Mouse (Mus musculus) midbrain, postnatal 0 days (tissue): ENCODE measurements at regions not wholly inside any gene's neighbourhood (a gene's known extent, or its start where the extent isn't known, plus 50 kb on each side); places are given as distances from the start of the nearest gene placed in this dataset.

ENCODE experiments used
- ATAC-seq: fragments of 200-750 bp; cut with Nextera tagmentation; 2 replicates; pipeline ENCODE4 v1.8.0; 2017; ENCODE audit warnings: moderate number of reproducible peaks, mild to moderate bottlenecking, moderate TSS enrichment, moderate library complexity; ENCODE audit not compliant: low FRiP score
- DNase-seq: peaks from one replicate; pipeline ENCODE4 v3.0.0-alpha.2; 2015; ENCODE audit warnings: low spot score
- H3K27ac ChIP-seq: fragments of 300-500 bp; sonication (generic); 2 replicates; pipeline ENCODE4 v1.5.1; 2014; ENCODE audit warnings: low read depth, mild to moderate bottlenecking, low read length, mixed read lengths
- H3K27me3 ChIP-seq: fragments of 300-500 bp; sonication (generic); 2 replicates; pipeline ENCODE4 v1.6.1; 2014; ENCODE audit warnings: low read length, control low read depth, mixed read lengths; ENCODE audit not compliant: insufficient read depth
- H3K36me3 ChIP-seq: fragments of 300-500 bp; sonication (generic); 2 replicates; pipeline ENCODE4 v1.6.1; 2014; ENCODE audit warnings: low read length, control low read depth, mixed read lengths; ENCODE audit not compliant: insufficient read depth
- H3K4me1 ChIP-seq: fragments of 300-500 bp; sonication (generic); 2 replicates; pipeline ENCODE4 v1.6.1; 2014; ENCODE audit warnings: mild to moderate bottlenecking, control low read depth, antibody characterized with exemption, low read length, mixed read lengths; ENCODE audit not compliant: insufficient read depth
- H3K4me2 ChIP-seq: fragments of 300-500 bp; sonication (generic); 2 replicates; pipeline ENCODE4 v1.6.1; 2014; ENCODE audit warnings: low read depth, mild to moderate bottlenecking, low read length, mixed read lengths; ENCODE audit not compliant: poor library complexity, severe bottlenecking
- H3K4me3 ChIP-seq: fragments of 300-500 bp; sonication (generic); 2 replicates; pipeline ENCODE4 v1.5.1; 2014; ENCODE audit warnings: low read depth, mild to moderate bottlenecking, low read length, moderate library complexity
- H3K9ac ChIP-seq: fragments of 300-500 bp; sonication (generic); replicated peaks from 2 replicates; pipeline ENCODE4 v1.6.1; 2014; ENCODE audit warnings: mild to moderate bottlenecking, low read length, moderate library complexity, mixed read lengths; ENCODE audit not compliant: poor library complexity, severe bottlenecking
- H3K9me3 ChIP-seq: fragments of 300-500 bp; sonication (generic); 2 replicates; pipeline ENCODE4 v1.6.1; 2016; ENCODE audit warnings: low read length, control low read depth
- CTCF ChIP-seq: IDR thresholded peaks from 2 replicates; pipeline ENCODE4 v1.5.1; 2016; ENCODE audit warnings: antibody characterized with exemption, mild to moderate bottlenecking
- WGBS: fragments of 180-500 bp; shearing (Covaris S2); extraction: QIAGEN DNeasy Blood & Tissue Kit; methylation state at CpG from one replicate; pipeline ENCODE4 v1.1.7; 2014; 5-methylcytosine and 5-hydroxymethylcytosine counted together

GRCm38 (mm10) chr1:144406387-144407383, 157.6 kb upstream of the Rgs1 start:
- Histone ChIP-seq H3K27ac (no peak overlapping the region), H3K9ac (no peak overlapping the region), H3K4me1 (no peaks in the 10 kb centered on the region), H3K27me3 (no peaks in the 10 kb centered on the region), H3K36me3 (no peaks in the 10 kb centered on the region), H3K4me3 (no peak overlapping the region), H3K9me3 (no peaks in the 10 kb centered on the region), H3K4me2 (no peak overlapping the region)
- DNase-seq: peak; percentile 88
- peak; percentile 80 for ATAC-seq
- TF ChIP-seq CTCF: peak; percentile 98
- WGBS: 30% methylated on average over 15 of the region's 15 CpGs

- TF ChIP-seq CTCF: no peak
- no peak for DNase-seq
- Histone ChIP-seq H3K9ac (no peak overlapping the region), H3K27me3 (no peaks in the 10 kb centered on the region), H3K4me3 (no peak overlapping the region), H3K9me3 (no peaks in the 10 kb centered on the region), H3K4me1 (no peaks in the 10 kb centered on the region), H3K36me3 (no peaks in the 10 kb centered on the region), H3K4me2 (no peak overlapping the region), H3K27ac (no peak overlapping the region)
- ATAC-seq: no peak
These were observed 156.7 kb upstream of the Rgs1 start for GRCm38 (mm10) chr1:144405724-144406123.

- Histone ChIP-seq H3K4me1 (no peaks in the 10 kb centered on the region), H3K36me3 (no peaks in the 10 kb centered on the region), H3K4me2 (no peak overlapping the region), H3K4me3 (no peak overlapping the region), H3K27ac (no peak overlapping the region), H3K27me3 (no peaks in the 10 kb centered on the region), H3K9me3 (no peaks in the 10 kb centered on the region), H3K9ac (no peak overlapping the region)
- WGBS: 82% methylated on average over 3 of the region's 3 CpGs
- ATAC-seq (no peak), DNase-seq (no peak)
- no peak for TF ChIP-seq CTCF
These were observed 156.0 kb upstream of the Rgs1 start for GRCm38 (mm10) chr1:144405031-144405430.

GRCm38 (mm10) chr1:144379991-144380594, 131.1 kb upstream of the Rgs1 start:
- no peak for ATAC-seq
- no peak overlapping the region for H3K4me3 ChIP-seq
- no peak overlapping the region for H3K27ac ChIP-seq
- H3K4me1 ChIP-seq: no peaks in the 10 kb centered on the region
- 38% methylated on average over 3 of the region's 3 CpGs for WGBS
- no peak overlapping the region for H3K4me2 ChIP-seq
- H3K36me3 ChIP-seq: no peaks in the 10 kb centered on the region
- peak; percentile 79 for DNase-seq
- no peaks in the 10 kb centered on the region for H3K9me3 ChIP-seq
- H3K9ac ChIP-seq: no peak overlapping the region
- TF ChIP-seq CTCF: peak; percentile 83
- no peaks in the 10 kb centered on the region for H3K27me3 ChIP-seq

GRCm38 (mm10) chr1:144374121-144374520, 125.1 kb upstream of the Rgs1 start:
- no peak for TF ChIP-seq CTCF
- no peak overlapping the region for H3K27ac ChIP-seq
- DNase-seq (no peak), ATAC-seq (no peak)
- no peak overlapping the region for H3K4me2 ChIP-seq
- H3K9ac ChIP-seq: no peak overlapping the region
- no peaks in the 10 kb centered on the region for H3K27me3 ChIP-seq
- no peaks in the 10 kb centered on the region for H3K4me1 ChIP-seq
- H3K9me3 ChIP-seq: no peaks in the 10 kb centered on the region
- no peak overlapping the region for H3K4me3 ChIP-seq
- H3K36me3 ChIP-seq: no peaks in the 10 kb centered on the region

- H3K27me3 ChIP-seq: no peaks in the 10 kb centered on the region
- no peaks in the 10 kb centered on the region for H3K4me1 ChIP-seq
- ATAC-seq (no peak), DNase-seq (peak; percentile 13)
- H3K9me3 ChIP-seq: no peaks in the 10 kb centered on the region
- no peak overlapping the region for H3K9ac ChIP-seq
- no peak overlapping the region for H3K27ac ChIP-seq
- no peak overlapping the region for H3K4me2 ChIP-seq
- H3K4me3 ChIP-seq: no peak overlapping the region
- TF ChIP-seq CTCF: no peak
- H3K36me3 ChIP-seq: no peaks in the 10 kb centered on the region
- 70% methylated on average over 3 of the region's 3 CpGs for WGBS
These were observed 118.5 kb upstream of the Rgs1 start for GRCm38 (mm10) chr1:144367492-144367891.
